Mouse (Mus musculus): ENCODE data around the gene Med11. TPM values are rescaled to one million over a fixed set of nuclear protein-coding genes. Genes with fewer than 3 reads are reported as not detected.

Gene Med11
- polyA plus RNA-seq (2014; fragmentation: Nextera tagmentation; extraction: Ambion mirVana), result 25.1 and 26.8 TPM in 2 replicates

DNA sequence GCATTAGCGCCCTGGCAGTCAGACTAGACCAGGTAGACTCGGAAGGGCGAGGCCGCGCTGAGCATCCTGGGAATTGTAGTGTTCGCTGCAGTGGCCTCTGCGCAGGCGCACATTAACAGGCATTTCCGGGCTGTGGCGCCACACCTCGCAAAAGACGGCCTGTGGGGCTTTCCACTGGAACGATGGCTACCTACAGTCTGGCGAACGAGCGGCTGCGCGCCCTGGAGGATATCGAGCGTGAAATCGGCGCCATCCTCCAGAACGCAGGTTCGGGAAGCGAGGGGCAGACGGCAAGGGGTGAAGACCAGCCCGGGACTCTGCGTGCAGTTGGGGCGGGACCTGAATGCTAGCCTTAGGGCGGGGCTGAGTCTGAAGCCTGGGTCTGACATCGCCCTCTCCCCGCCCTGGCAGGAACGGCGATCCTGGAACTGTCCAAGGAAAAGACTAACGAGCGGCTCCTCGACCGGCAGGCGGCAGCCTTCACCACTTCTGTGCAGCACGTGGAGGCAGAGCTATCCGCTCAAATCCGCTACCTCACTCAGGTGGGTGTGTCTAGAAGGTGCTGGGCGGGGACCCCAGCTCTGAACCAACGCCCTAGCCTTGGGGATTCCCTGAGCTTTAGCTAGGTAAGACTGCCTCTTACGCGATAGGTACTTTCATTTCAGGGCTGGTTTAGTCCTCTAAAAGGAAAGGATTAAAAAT lies at the start of gene Med11:
Gene Med11 (plus strand): TSS at position 123 of the 702 bp plus-strand sequence.
- peak within 1 kb of the TSS; percentile 83 for H3K4me2 ChIP-seq (ENCODE audit: low read length)
- H3K4me1 ChIP-seq (ENCODE audit: control insufficient read depth in 2 of 2, insufficient read depth in 2 of 2, low read length in 2 of 2), result peaks cover 3 to 11% of the 10 kb centered on the region in 2 experiments; a peak in 2 of 4 replicates
- H3K9ac ChIP-seq (ENCODE audit: low read length), result peak within 1 kb of the TSS; percentile 88
- ATAC-seq (ENCODE audit: insufficient number of reproducible peaks, insufficient read depth, low FRiP score, low read depth), result peak; percentile 99
- WGBS, result under 1% methylated on average over 46 of the region's 46 CpGs
- peaks cover 20% of the 10 kb centered on the region for H3K36me3 ChIP-seq (ENCODE audit: control insufficient read depth, insufficient read depth, low read length)
- no peaks in the 10 kb centered on the region for H3K9me3 ChIP-seq (ENCODE audit: control insufficient read depth, low read length)
- H3K27ac ChIP-seq (replicated peaks in 1 of 2; ENCODE audit: control insufficient read depth in 1 of 2, insufficient read depth in 1 of 2, low read depth in 2 of 2, low read length in 2 of 2), result peak within 1 kb of the TSS; percentile 96 to 97
- no peaks in the 10 kb centered on the region for H3K27me3 ChIP-seq (ENCODE audit: control insufficient read depth, insufficient read depth, low read length)
- H3K4me3 ChIP-seq (ENCODE audit: control insufficient read depth in 1 of 2, insufficient read depth in 1 of 2, low read depth in 1 of 2, low read length in 2 of 2), result peak within 1 kb of the TSS; percentile 72 to 79

DNA sequence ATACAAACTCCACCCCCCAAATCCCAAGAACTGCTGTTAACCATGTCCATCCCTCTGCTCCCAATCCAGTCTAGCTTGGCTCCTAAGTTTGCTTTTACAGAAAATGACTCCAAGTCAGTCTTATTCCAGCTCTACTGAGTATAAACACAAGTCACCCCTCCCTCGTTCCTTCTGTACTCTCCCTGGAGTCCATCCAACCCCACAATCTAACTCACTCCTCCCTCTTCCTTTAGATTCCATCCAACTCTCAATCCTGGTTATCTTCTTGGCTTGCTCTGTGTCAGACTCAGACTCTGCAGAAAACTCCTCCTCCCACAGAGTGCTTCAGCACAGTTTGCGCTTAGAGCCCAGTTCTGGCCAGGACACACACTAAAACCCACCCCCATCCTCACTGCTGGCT lies 48.1 kb upstream of the Med11 start:
- H3K9ac ChIP-seq (ENCODE audit: low read length), result no peak overlapping the region
- H3K36me3 ChIP-seq (ENCODE audit: control insufficient read depth, insufficient read depth, low read length), result peaks cover 56% of the 10 kb centered on the region

DNA sequence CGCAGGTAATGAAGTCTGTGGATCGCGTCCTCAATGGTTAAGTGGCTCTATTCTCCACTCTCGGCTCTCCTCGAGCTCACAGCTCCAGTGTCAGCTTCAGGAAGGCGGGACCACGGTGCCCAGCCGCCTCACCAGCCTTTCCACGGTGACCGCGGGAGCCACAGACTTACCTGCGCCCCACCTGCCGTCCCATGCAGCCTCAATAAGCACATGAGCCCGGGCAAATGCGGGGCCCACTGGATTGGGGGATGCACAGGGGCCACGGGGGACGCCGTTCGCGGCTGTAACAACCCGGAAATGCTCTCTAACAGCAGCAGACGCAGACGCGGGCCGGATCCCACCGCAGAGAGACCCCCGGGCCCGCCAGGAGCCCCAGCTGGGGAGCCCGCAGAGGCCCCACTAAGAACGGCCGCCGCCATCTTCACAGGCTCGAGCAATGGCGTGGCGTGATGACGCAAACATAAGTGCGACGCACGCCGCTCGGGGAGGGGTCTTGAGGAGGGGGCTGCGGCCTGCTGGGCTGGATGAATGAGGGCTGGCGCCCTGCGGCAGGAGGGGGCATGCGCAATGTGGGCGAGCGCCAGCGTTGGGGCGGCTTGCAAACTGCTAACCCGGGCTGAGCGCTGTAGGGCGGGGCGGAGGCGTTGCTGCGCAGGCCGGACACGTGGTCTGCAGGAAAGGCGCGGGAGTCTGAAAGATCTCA lies 42.0 kb upstream of the Med11 start, which contains the start of gene Pelp1:
Gene Pelp1 (minus strand): TSS at position 438 of the 703 bp plus-strand sequence.
- H3K27ac ChIP-seq (replicated peaks in 1 of 2; ENCODE audit: control insufficient read depth in 1 of 2, insufficient read depth in 1 of 2, low read depth in 2 of 2, low read length in 2 of 2), result peak within 1 kb of the TSS; percentile 2 to 65
- peak within 1 kb of the TSS; percentile 99 for H3K9ac ChIP-seq (ENCODE audit: low read length)
- H3K4me2 ChIP-seq (ENCODE audit: low read length), result peak within 1 kb of the TSS; percentile 83
- ATAC-seq (ENCODE audit: insufficient number of reproducible peaks, insufficient read depth, low FRiP score, low read depth), result peak; percentile 94
- peak within 1 kb of the TSS; percentile 90 to 98 for H3K4me3 ChIP-seq (ENCODE audit: control insufficient read depth in 1 of 2, insufficient read depth in 1 of 2, low read depth in 1 of 2, low read length in 2 of 2)
- WGBS, result under 1% methylated on average over 59 of the region's 59 CpGs
- peaks cover 2 to 12% of the 10 kb centered on the region in 2 experiments; a peak in 3 of 4 replicates for H3K4me1 ChIP-seq (ENCODE audit: control insufficient read depth in 2 of 2, insufficient read depth in 2 of 2, low read length in 2 of 2)
- H3K27me3 ChIP-seq (ENCODE audit: control insufficient read depth, insufficient read depth, low read length), result no peaks in the 10 kb centered on the region
- H3K9me3 ChIP-seq (ENCODE audit: control insufficient read depth, low read length), result no peaks in the 10 kb centered on the region
- H3K36me3 ChIP-seq (ENCODE audit: control insufficient read depth, insufficient read depth, low read length), result peaks cover 8% of the 10 kb centered on the region

More for the DNA sequence above, 48.1 kb upstream of the Med11 start:
- Histone ChIP-seq H3K4me2 (ENCODE audit: low read length) (no peak overlapping the region), H3K9me3 (ENCODE audit: control insufficient read depth, low read length) (no peaks in the 10 kb centered on the region), H3K27me3 (ENCODE audit: control insufficient read depth, insufficient read depth, low read length) (no peaks in the 10 kb centered on the region), H3K4me3 (ENCODE audit: control insufficient read depth in 1 of 2, insufficient read depth in 1 of 2, low read depth in 1 of 2, low read length in 2 of 2) (no peak overlapping the region), H3K4me1 (ENCODE audit: control insufficient read depth in 2 of 2, insufficient read depth in 2 of 2, low read length in 2 of 2) (peaks cover under 1 to 19% of the 10 kb centered on the region in 2 experiments; a peak in 3 of 4 replicates), H3K27ac (replicated peaks in 1 of 2; ENCODE audit: control insufficient read depth in 1 of 2, insufficient read depth in 1 of 2, low read depth in 2 of 2, low read length in 2 of 2) (peak overlapping the region; percentile 30 to 65)
- ATAC-seq (ENCODE audit: insufficient number of reproducible peaks, insufficient read depth, low FRiP score, low read depth), result peak; percentile 80
- WGBS, result 55% methylated on average over 2 of the region's 2 CpGs

DNA sequence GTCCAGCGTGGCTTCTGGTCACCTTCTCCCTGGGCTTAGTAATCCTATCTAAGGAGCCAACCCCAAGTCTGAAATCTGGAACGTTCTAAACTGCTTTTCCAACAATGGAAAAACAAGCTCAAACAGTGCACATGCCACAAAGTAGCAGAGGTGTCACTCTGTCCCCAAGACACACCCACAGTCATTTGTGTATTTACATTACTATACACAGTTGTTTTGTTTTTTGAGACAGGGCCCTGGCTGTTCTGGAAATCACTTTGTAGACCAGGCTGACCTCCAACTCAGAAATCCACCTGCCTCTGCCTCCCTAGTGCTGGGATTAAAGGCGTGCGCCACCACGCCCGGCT lies 41.4 kb upstream of the Med11 start:
- peaks cover 2 to 12% of the 10 kb centered on the region in 2 experiments; a peak in 3 of 4 replicates for H3K4me1 ChIP-seq (ENCODE audit: control insufficient read depth in 2 of 2, insufficient read depth in 2 of 2, low read length in 2 of 2)
- H3K4me2 ChIP-seq (ENCODE audit: low read length), result peak overlapping the region; percentile 83
- H3K27me3 ChIP-seq (ENCODE audit: control insufficient read depth, insufficient read depth, low read length), result no peaks in the 10 kb centered on the region
- H3K9ac ChIP-seq (ENCODE audit: low read length), result peak overlapping the region; percentile 99
- ATAC-seq (ENCODE audit: insufficient number of reproducible peaks, insufficient read depth, low FRiP score, low read depth), result no peak
- peaks cover 5% of the 10 kb centered on the region for H3K36me3 ChIP-seq (ENCODE audit: control insufficient read depth, insufficient read depth, low read length)
- WGBS, result 57% methylated on average over 6 of the region's 6 CpGs
- H3K4me3 ChIP-seq (ENCODE audit: control insufficient read depth in 1 of 2, insufficient read depth in 1 of 2, low read depth in 1 of 2, low read length in 2 of 2), result peak overlapping the region; percentile 90 to 98
- no peaks in the 10 kb centered on the region for H3K9me3 ChIP-seq (ENCODE audit: control insufficient read depth, low read length)
- H3K27ac ChIP-seq (replicated peaks in 1 of 2; ENCODE audit: control insufficient read depth in 1 of 2, insufficient read depth in 1 of 2, low read depth in 2 of 2, low read length in 2 of 2), result peak overlapping the region; percentile 2 to 65; a peak in 3 of 4 replicates

DNA sequence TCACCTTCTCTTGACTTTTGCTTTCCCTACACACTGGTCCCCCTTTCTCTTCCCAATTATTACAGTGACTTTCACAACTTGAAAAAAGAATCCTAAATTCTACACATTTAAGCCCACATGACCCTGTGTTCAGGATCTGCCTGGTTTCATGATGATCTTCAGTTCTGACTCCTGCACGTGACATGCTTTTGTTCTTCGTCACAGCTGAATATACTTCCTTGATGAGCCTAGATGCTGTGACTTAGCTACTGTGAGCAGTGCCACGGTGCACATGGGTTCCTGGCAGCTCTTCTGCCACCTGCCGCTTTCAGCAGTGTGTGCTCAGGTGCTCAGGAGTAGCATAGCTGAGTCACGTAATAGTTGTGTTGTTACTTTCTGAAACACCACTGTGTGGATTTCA lies 39.1 kb upstream of the Med11 start:
- H3K27me3 ChIP-seq (ENCODE audit: control insufficient read depth, insufficient read depth, low read length), result no peaks in the 10 kb centered on the region
- no peak overlapping the region for H3K4me3 ChIP-seq (ENCODE audit: control insufficient read depth in 1 of 2, insufficient read depth in 1 of 2, low read depth in 1 of 2, low read length in 2 of 2)
- H3K4me1 ChIP-seq (ENCODE audit: control insufficient read depth in 2 of 2, insufficient read depth in 2 of 2, low read length in 2 of 2), result peaks cover 2 to 12% of the 10 kb centered on the region in 2 experiments; a peak in 3 of 4 replicates
- 74% methylated on average over 5 of the region's 5 CpGs for WGBS
- H3K36me3 ChIP-seq (ENCODE audit: control insufficient read depth, insufficient read depth, low read length), result no peaks in the 10 kb centered on the region
- no peak for ATAC-seq (ENCODE audit: insufficient number of reproducible peaks, insufficient read depth, low FRiP score, low read depth)
- no peak overlapping the region for H3K27ac ChIP-seq (replicated peaks in 1 of 2; ENCODE audit: control insufficient read depth in 1 of 2, insufficient read depth in 1 of 2, low read depth in 2 of 2, low read length in 2 of 2)
- H3K4me2 ChIP-seq (ENCODE audit: low read length), result no peak overlapping the region
- no peak overlapping the region for H3K9ac ChIP-seq (ENCODE audit: low read length)
- H3K9me3 ChIP-seq (ENCODE audit: control insufficient read depth, low read length), result no peaks in the 10 kb centered on the region

DNA sequence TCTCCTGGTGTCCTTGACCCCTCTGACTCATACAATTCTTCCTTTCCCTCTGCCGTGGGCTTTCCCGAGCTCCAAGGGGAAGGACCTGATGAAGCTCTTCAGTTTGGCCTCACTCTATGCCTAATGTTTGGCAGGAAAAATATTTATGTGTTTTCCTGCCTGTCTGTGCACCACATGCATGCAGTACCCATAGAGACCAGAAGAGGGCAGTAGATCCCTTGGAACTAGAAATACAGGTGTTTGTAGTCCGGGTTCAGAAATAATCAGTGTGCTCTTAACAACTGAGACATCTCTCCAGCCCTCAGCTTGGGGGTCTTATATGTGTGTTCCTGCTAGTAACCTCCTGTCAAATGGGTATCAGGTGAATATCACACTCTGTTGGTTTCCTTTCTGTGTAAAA lies 37.8 kb upstream of the Med11 start:
- H3K27me3 ChIP-seq (ENCODE audit: control insufficient read depth, insufficient read depth, low read length), result no peaks in the 10 kb centered on the region
- H3K4me2 ChIP-seq (ENCODE audit: low read length), result no peak overlapping the region
- H3K4me3 ChIP-seq (ENCODE audit: control insufficient read depth in 1 of 2, insufficient read depth in 1 of 2, low read depth in 1 of 2, low read length in 2 of 2), result no peak overlapping the region
- no peak overlapping the region for H3K27ac ChIP-seq (replicated peaks in 1 of 2; ENCODE audit: control insufficient read depth in 1 of 2, insufficient read depth in 1 of 2, low read depth in 2 of 2, low read length in 2 of 2)
- peaks cover 0 to 4% of the 10 kb centered on the region in 2 experiments; a peak in 2 of 4 replicates for H3K4me1 ChIP-seq (ENCODE audit: control insufficient read depth in 2 of 2, insufficient read depth in 2 of 2, low read length in 2 of 2)
- no peaks in the 10 kb centered on the region for H3K36me3 ChIP-seq (ENCODE audit: control insufficient read depth, insufficient read depth, low read length)
- H3K9me3 ChIP-seq (ENCODE audit: control insufficient read depth, low read length), result no peaks in the 10 kb centered on the region
- 6% methylated on average over 3 of the region's 3 CpGs for WGBS
- no peak overlapping the region for H3K9ac ChIP-seq (ENCODE audit: low read length)
- no peak for ATAC-seq (ENCODE audit: insufficient number of reproducible peaks, insufficient read depth, low FRiP score, low read depth)

DNA sequence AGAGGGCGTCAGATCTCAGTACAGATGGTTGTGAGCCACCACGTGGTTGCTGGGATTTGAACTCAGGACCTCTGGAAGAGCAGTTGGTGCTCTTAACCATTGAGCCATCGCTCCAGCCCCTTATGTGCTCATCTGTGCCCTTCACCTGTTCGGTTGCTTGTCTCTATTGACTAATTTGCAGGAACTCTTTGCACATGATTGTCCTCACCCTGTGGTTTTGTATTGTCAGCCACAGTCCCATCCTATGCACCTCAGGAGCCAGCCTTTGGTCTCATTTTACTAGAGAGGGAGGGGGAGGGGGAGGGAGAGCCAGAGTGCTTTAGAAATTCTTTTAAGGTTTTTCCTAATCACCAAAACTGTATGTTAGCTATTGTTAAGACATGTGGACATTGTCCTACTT lies 33.5 kb upstream of the Med11 start:
- no peaks in the 10 kb centered on the region for H3K9me3 ChIP-seq (ENCODE audit: control insufficient read depth, low read length)
- H3K27ac ChIP-seq (replicated peaks in 1 of 2; ENCODE audit: control insufficient read depth in 1 of 2, insufficient read depth in 1 of 2, low read depth in 2 of 2, low read length in 2 of 2), result no peak overlapping the region
- no peaks in the 10 kb centered on the region for H3K4me1 ChIP-seq (ENCODE audit: control insufficient read depth in 2 of 2, insufficient read depth in 2 of 2, low read length in 2 of 2)
- WGBS, result 57% methylated on average over 4 of the region's 4 CpGs
- no peaks in the 10 kb centered on the region for H3K36me3 ChIP-seq (ENCODE audit: control insufficient read depth, insufficient read depth, low read length)
- H3K27me3 ChIP-seq (ENCODE audit: control insufficient read depth, insufficient read depth, low read length), result no peaks in the 10 kb centered on the region
- H3K4me3 ChIP-seq (ENCODE audit: control insufficient read depth in 1 of 2, insufficient read depth in 1 of 2, low read depth in 1 of 2, low read length in 2 of 2), result no peak overlapping the region
- no peak overlapping the region for H3K4me2 ChIP-seq (ENCODE audit: low read length)
- H3K9ac ChIP-seq (ENCODE audit: low read length), result no peak overlapping the region
- no peak for ATAC-seq (ENCODE audit: insufficient number of reproducible peaks, insufficient read depth, low FRiP score, low read depth)

Measured in heart, embryonic 14.5 days (tissue).